Mouse (Mus musculus) forebrain, embryonic 10.5 days (tissue): Measurements from ENCODE around the gene Map3k13. TPM values are rescaled to one million over a fixed set of nuclear protein-coding genes. Genes with fewer than 3 reads are reported as not detected.

ENCODE experiments used
- DNase-seq: peaks from one replicate; pipeline ENCODE4 v3.0.0-alpha.2; 2017; ENCODE audit warnings: low spot score; ENCODE audit errors: extremely low spot score
- H3K27ac ChIP-seq: fragments of 300-500 bp; sonication (generic); 2 replicates; pipeline ENCODE4 v1.5.1; 2016; ENCODE audit warnings: mild to moderate bottlenecking
- H3K27me3 ChIP-seq: fragments of 300-500 bp; sonication (generic); 2 replicates; pipeline ENCODE4 v1.6.1; 2016; ENCODE audit warnings: mild to moderate bottlenecking; ENCODE audit not compliant: poor library complexity, severe bottlenecking
- H3K36me3 ChIP-seq: fragments of 300-500 bp; sonication (generic); replicated peaks from 2 replicates; pipeline ENCODE4 v1.6.1; 2016; ENCODE audit warnings: mild to moderate bottlenecking, moderate library complexity
- H3K4me1 ChIP-seq: fragments of 300-500 bp; sonication (generic); 2 replicates; pipeline ENCODE4 v1.6.1; 2016
- H3K4me3 ChIP-seq: fragments of 300-500 bp; sonication (generic); 2 replicates; pipeline ENCODE4 v1.5.1; 2016; ENCODE audit warnings: mild to moderate bottlenecking, moderate library complexity
- H3K9me3 ChIP-seq: fragments of 300-500 bp; sonication (generic); 2 replicates; pipeline ENCODE4 v1.6.1; 2016; ENCODE audit warnings: mild to moderate bottlenecking, moderate library complexity
- WGBS: fragments of 180-500 bp; shearing (Covaris S2); methylation state at CpG from one replicate; pipeline ENCODE4 v1.1.7; 2016; 5-methylcytosine and 5-hydroxymethylcytosine counted together
- polyA plus RNA-seq: library from polyadenylated mRNA; unstranded; fragments of >200 nt; fragmentation: Nextera tagmentation; extraction: Ambion mirVana; gene quantifications from 2 replicates; pipeline ENCODE4 v1.2.1, GENCODE M21; 2016

Map3k13 gene
- polyA plus RNA-seq, 1 experiment from 2014 or later: 1.7 TPM

- DNase-seq: no peak
- Histone ChIP-seq H3K27me3 (no peaks in the 10 kb centered on the region), H3K4me3 (no peak overlapping the region), H3K36me3 (no peaks in the 10 kb centered on the region), H3K4me1 (peaks cover 23% of the 10 kb centered on the region), H3K9me3 (peaks cover 6% of the 10 kb centered on the region; the same call in 1 of the 2 replicates), H3K27ac (peak overlapping the region; percentile 31; the same call in 1 of the 2 replicates)
- 79% methylated on average over 8 of the region's 8 CpGs for WGBS
Observed at GRCm38 (mm10) chr16:21858882-21859281, 64.7 kb downstream of the Map3k13 start.

DNA sequence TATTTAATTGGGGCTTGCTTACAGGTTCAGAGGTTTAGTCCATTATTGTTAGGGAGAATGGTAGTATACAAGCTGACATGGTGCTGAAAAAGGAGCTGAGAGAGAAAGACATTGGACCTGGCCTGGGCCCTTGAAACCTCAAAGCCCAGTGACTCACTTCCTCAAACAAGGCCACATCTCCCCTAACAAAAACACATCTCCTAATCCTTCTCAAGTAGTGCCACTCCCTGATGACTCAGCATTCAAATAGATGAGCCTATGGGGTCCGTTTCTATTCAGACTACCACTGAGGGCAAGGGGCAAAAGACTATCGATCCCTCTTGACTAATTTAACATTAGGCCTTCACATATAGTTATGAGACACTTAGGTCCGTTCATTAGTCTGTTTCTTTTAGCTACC lies 68.3 kb downstream of the Map3k13 start:
- WGBS: 90% methylated on average over 3 of the region's 3 CpGs
- Histone ChIP-seq H3K27ac (no peak overlapping the region), H3K4me3 (no peak overlapping the region), H3K27me3 (no peaks in the 10 kb centered on the region), H3K9me3 (peaks cover 6% of the 10 kb centered on the region; the same call in 1 of the 2 replicates), H3K36me3 (no peaks in the 10 kb centered on the region), H3K4me1 (peaks cover 42% of the 10 kb centered on the region)
- DNase-seq: no peak

- peak overlapping the region; percentile 42; the same call in 1 of the 2 replicates for H3K27ac ChIP-seq
- H3K9me3 ChIP-seq: peaks cover 6% of the 10 kb centered on the region; the same call in 1 of the 2 replicates
- H3K4me1 ChIP-seq: peaks cover 45% of the 10 kb centered on the region
- no peak overlapping the region for H3K4me3 ChIP-seq
- 57% methylated on average over 7 of the region's 7 CpGs for WGBS
- no peak for DNase-seq
- no peaks in the 10 kb centered on the region for H3K36me3 ChIP-seq
- H3K27me3 ChIP-seq: no peaks in the 10 kb centered on the region
Observed at GRCm38 (mm10) chr16:21865250-21865982, 71.3 kb downstream of the Map3k13 start.

GRCm38 (mm10) chr16:21865983-21866575 lies 71.9 kb downstream of the Map3k13 start:
- Histone ChIP-seq H3K27ac (no peak overlapping the region), H3K4me1 (peaks cover 48% of the 10 kb centered on the region), H3K27me3 (no peaks in the 10 kb centered on the region), H3K36me3 (no peaks in the 10 kb centered on the region), H3K4me3 (no peak overlapping the region), H3K9me3 (peaks cover 6% of the 10 kb centered on the region; the same call in 1 of the 2 replicates)
- no peak for DNase-seq
- WGBS: 86% methylated on average over 11 of the region's 11 CpGs

DNA sequence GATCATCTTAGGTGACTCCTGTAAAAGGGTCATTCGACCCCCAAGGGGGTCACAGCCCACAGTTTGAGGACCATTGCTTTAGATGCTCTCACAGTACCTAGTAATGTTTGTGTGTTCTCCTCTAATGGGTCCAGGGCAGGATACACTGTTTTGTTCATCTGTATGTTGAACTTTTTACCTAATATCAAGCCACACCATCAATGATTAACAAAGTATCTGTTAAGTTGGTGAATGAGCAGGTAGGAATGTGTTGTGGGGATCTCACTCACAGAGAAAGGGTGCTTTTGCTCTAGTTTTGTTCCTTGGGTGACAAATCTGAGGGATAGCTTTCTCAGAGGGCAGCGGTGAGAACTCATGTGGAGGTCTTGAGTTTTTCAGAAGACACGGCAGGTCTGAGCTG lies 73.6 kb downstream of the Map3k13 start:
- WGBS: 89% methylated on average over 3 of the region's 3 CpGs
- Histone ChIP-seq H3K36me3 (no peaks in the 10 kb centered on the region), H3K4me1 (peaks cover 48% of the 10 kb centered on the region), H3K4me3 (no peak overlapping the region), H3K27me3 (no peaks in the 10 kb centered on the region), H3K9me3 (no peaks in the 10 kb centered on the region), H3K27ac (no peak overlapping the region)
- no peak for DNase-seq

DNA sequence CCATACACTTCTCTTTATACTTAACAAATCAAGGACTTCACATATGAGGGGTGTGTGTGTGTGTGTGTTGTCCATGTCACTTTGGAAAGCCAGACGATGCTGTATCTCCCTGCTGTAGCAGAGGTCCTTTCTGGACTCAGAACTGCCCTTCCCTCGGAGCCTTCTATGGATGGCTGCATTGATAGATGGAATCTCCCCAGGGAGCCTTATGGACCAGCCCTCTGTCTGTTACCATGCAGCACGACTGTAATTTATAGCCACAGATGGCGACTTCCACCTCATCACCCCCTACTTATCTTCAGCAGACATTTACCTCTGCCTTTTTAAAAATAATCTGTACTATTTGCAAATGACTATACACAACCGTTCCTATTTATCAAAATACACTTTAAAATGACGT lies 74.5 kb downstream of the Map3k13 start:
- H3K4me1 ChIP-seq: peaks cover 48% of the 10 kb centered on the region
- H3K9me3 ChIP-seq: no peaks in the 10 kb centered on the region
- H3K27ac ChIP-seq: no peak overlapping the region
- H3K4me3 ChIP-seq: no peak overlapping the region
- no peaks in the 10 kb centered on the region for H3K36me3 ChIP-seq
- WGBS: 79% methylated on average over 6 of the region's 6 CpGs
- no peaks in the 10 kb centered on the region for H3K27me3 ChIP-seq
- no peak for DNase-seq

DNA sequence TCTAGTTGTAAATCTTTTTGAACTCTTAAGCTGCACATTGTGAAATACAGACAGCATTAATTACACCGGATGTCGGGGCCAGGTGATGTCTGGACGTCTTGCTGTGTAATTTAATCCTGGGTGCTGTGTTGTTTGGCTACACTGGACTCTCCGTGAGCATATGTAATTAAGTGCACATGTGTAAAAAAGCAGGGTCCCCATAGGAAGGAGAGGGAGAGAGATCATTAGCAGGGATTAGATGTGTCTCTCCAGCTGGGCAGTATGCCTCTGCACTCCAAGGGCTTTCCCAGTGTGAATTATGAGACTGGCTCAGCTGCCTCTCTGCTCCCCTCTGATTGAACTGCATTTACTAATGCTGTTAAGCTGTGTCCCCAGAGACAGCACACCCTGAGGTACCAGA lies 75.7 kb downstream of the Map3k13 start:
- Histone ChIP-seq H3K4me3 (no peak overlapping the region), H3K27ac (no peak overlapping the region)
- WGBS: 23% methylated on average over 4 of the region's 4 CpGs

GRCm38 (mm10) chr16:21877735-21878134 lies 83.6 kb downstream of the Map3k13 start:
- WGBS: 94% methylated on average over 3 of the region's 3 CpGs
- Histone ChIP-seq H3K27ac (no peak overlapping the region), H3K27me3 (no peaks in the 10 kb centered on the region), H3K36me3 (no peaks in the 10 kb centered on the region), H3K9me3 (no peaks in the 10 kb centered on the region), H3K4me3 (no peak overlapping the region), H3K4me1 (peaks cover 21% of the 10 kb centered on the region)
- DNase-seq: no peak

More for the DNA sequence above, 75.7 kb downstream of the Map3k13 start:
- DNase-seq: peak; percentile 21
- no peaks in the 10 kb centered on the region for H3K36me3 ChIP-seq
- no peaks in the 10 kb centered on the region for H3K27me3 ChIP-seq
- H3K4me1 ChIP-seq: peaks cover 45% of the 10 kb centered on the region
- no peaks in the 10 kb centered on the region for H3K9me3 ChIP-seq

GRCm38 (mm10) chr16:21878834-21879233 lies 84.7 kb downstream of the Map3k13 start:
- DNase-seq: no peak
- H3K27me3 ChIP-seq: no peaks in the 10 kb centered on the region

DNA sequence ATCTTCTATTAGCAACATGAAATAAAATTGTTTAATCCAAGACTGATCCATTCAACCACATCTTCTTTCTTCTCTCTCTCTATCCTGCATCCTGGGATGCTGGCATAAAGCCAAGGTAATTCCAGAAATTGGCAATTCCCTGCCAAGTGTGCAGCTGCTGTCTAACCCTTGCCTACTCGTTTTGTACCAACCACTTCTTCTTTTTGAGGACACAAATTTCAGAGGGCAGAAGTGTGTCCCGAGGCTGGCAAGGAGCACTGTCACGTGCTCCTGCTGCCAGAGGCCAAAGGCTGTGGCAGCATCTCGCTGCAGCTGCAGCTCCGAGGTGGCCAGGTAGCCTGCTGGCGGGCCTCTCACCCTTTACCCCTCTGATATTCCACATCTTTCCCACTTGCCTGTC lies 87.0 kb downstream of the Map3k13 start:
- Histone ChIP-seq H3K36me3 (no peaks in the 10 kb centered on the region), H3K27me3 (no peaks in the 10 kb centered on the region), H3K4me3 (no peak overlapping the region), H3K27ac (no peak overlapping the region), H3K4me1 (peaks cover 27% of the 10 kb centered on the region), H3K9me3 (no peaks in the 10 kb centered on the region)
- WGBS: 69% methylated on average over 6 of the region's 6 CpGs
- DNase-seq: no peak

More at GRCm38 (mm10) chr16:21878834-21879233, 84.7 kb downstream of the Map3k13 start:
- peaks cover 27% of the 10 kb centered on the region for H3K4me1 ChIP-seq
- 91% methylated on average over 3 of the region's 3 CpGs for WGBS
- H3K27ac ChIP-seq: no peak overlapping the region
- H3K9me3 ChIP-seq: no peaks in the 10 kb centered on the region
- H3K4me3 ChIP-seq: no peak overlapping the region
- H3K36me3 ChIP-seq: no peaks in the 10 kb centered on the region

DNA sequence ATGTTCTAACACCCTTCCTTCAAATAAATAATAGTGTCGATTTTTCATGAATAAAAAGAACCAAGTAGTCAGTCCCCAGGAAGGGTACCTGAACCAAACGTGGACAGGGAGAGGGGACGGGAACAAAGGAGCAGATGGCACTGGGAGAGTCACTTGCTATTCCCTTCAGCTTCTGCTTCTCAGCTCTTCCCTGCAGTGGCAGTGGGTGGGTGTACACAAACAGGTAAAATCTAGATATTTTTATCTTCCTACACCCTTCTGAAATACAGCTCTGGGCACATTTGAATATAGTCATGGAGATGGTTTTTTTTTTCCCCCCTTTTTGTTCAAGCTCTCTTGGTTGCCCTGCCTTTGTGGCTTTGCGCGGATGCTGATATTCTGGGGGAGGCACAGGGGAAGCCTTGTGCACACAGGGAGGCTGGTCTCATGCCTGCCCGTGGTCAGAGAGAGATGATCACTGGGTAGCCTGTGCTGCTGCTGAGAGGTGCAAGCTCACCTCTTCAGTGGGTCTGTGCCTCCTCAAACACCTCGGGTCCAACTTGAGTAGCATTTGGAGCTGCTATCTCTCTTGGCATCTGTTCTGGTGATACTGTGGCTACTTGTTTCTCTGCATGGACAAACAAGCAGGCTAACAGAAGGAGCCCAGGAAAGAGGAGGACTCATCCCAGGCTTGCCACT lies 87.6 kb downstream of the Map3k13 start:
- no peaks in the 10 kb centered on the region for H3K36me3 ChIP-seq
- H3K27ac ChIP-seq: no peak overlapping the region
- H3K9me3 ChIP-seq: no peaks in the 10 kb centered on the region
- WGBS: 76% methylated on average over 7 of the region's 7 CpGs
- no peaks in the 10 kb centered on the region for H3K27me3 ChIP-seq
- peaks cover 27% of the 10 kb centered on the region for H3K4me1 ChIP-seq
- no peak overlapping the region for H3K4me3 ChIP-seq
- no peak for DNase-seq

DNA sequence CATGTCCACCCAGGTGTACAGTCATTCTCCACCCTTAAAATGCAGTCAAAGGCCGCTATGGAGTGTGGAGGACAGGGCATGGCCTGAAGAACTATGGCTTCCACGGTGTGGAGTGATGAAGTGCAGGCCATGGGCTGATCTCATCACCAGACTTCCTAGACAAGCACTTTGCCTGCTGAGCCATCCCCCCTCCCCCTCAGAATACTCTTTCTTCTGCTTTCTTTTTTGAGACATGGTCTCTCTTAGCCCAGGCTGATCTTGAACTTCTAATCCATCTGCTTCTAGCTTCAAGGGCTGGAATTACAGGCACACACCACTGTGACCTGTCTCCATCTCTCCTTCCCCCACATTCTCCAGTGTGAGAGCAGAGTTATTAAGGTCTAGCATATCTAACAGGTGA lies 93.5 kb downstream of the Map3k13 start:
- Histone ChIP-seq H3K9me3 (no peaks in the 10 kb centered on the region), H3K4me3 (no peak overlapping the region), H3K36me3 (peaks cover 6% of the 10 kb centered on the region; the same call in 1 of the 2 replicates), H3K4me1 (peaks cover 15% of the 10 kb centered on the region), H3K27ac (no peak overlapping the region), H3K27me3 (no peaks in the 10 kb centered on the region)
- DNase-seq: no peak
- WGBS: 91% methylated on average over 2 of the region's 2 CpGs

GRCm38 (mm10) chr16:21893890-21894289 lies 99.7 kb downstream of the Map3k13 start:
- Histone ChIP-seq H3K4me1 (peaks cover 6% of the 10 kb centered on the region), H3K36me3 (peaks cover 6% of the 10 kb centered on the region; the same call in 1 of the 2 replicates), H3K9me3 (no peaks in the 10 kb centered on the region), H3K27ac (no peak overlapping the region), H3K27me3 (no peaks in the 10 kb centered on the region), H3K4me3 (no peak overlapping the region)
- DNase-seq: no peak
- 92% methylated on average over 6 of the region's 6 CpGs for WGBS
